Mouse (Mus musculus) heart, embryonic 16.5 days (tissue): ENCODE results near the gene Bora. TPM values are rescaled to one million over a fixed set of nuclear protein-coding genes. Genes with fewer than 3 reads are reported as not detected.

Source experiments
- polyA plus RNA-seq: library from polyadenylated mRNA; unstranded; fragments of >200 nt; fragmentation: Nextera tagmentation; extraction: Ambion mirVana; gene quantifications from 2 replicates; pipeline ENCODE4 v1.2.1, GENCODE M21; 2015

Bora gene
- polyA plus RNA-seq, 1 experiment from 2014 or later, result 46.1 TPM

Other genes starting within 250 kb of the Bora start
- 4.4 TPM in 1 of 2 replicates, not detected in the other for gene Rpl36a-ps1, start 51.9 kb upstream of the Bora start, polyA plus RNA-seq
- 75.0 and 97.7 TPM in 2 replicates for gene Mzt1, start 88 bp upstream of the Bora start, polyA plus RNA-seq
- gene Pibf1, start 53.2 kb downstream of the Bora start, polyA plus RNA-seq, result 12.8 and 15.0 TPM in 2 replicates
- gene Dis3, start 53.5 kb downstream of the Bora start, polyA plus RNA-seq, result 17.1 and 18.3 TPM in 2 replicates